Mouse (Mus musculus): ENCODE results near the gene Tspan1.

GRCm38 (mm10) chr4:116175136-116175535, 7.7 kb upstream of the Tspan1 start:
- TF ChIP-seq TAL1 (IDR thresholded peaks at IDR 0.05; ENCODE audit: low read length), result no peak
- TF ChIP-seq GATA1 (IDR thresholded peaks at IDR 0.05; ENCODE audit: low read length), result no peak

Measured in erythroblast, embryonic 14.5 days (primary cell).